Mouse (Mus musculus) limb, embryonic 15.5 days (tissue): ENCODE results near the gene Zswim8. TPM values are rescaled to one million over a fixed set of nuclear protein-coding genes. Genes with fewer than 3 reads are reported as not detected.
"Not testable (repeated sequence)": the region's sequence is repeated elsewhere in the genome, so short reads cannot be mapped to it uniquely, and the experiment has no call there.

Source experiments
- ATAC-seq: fragments of 200-750 bp; cut with Nextera tagmentation; 2 replicates; pipeline ENCODE4 v1.8.0; 2017; ENCODE audit warnings: low read depth, moderate TSS enrichment; ENCODE audit not compliant: insufficient number of reproducible peaks, low FRiP score, low TSS enrichment
- H3K27ac ChIP-seq: fragments of 300-500 bp; sonication (generic); 2 replicates; pipeline ENCODE4 v1.5.1; 2015; ENCODE audit warnings: moderate library complexity, mild to moderate bottlenecking, inconsistent platforms
- H3K27me3 ChIP-seq: fragments of 300-500 bp; sonication (generic); 2 replicates; pipeline ENCODE4 v1.6.1; 2015; ENCODE audit warnings: inconsistent platforms
- H3K36me3 ChIP-seq: fragments of 300-500 bp; sonication (generic); 2 replicates; pipeline ENCODE4 v1.6.1; 2015; ENCODE audit warnings: inconsistent platforms
- H3K4me1 ChIP-seq: fragments of 300-500 bp; sonication (generic); 2 replicates; pipeline ENCODE4 v1.6.1; 2015; ENCODE audit warnings: inconsistent platforms
- H3K4me2 ChIP-seq: fragments of 300-500 bp; sonication (generic); 2 replicates; pipeline ENCODE4 v1.6.1; 2015; ENCODE audit warnings: mild to moderate bottlenecking, inconsistent platforms
- H3K4me3 ChIP-seq: fragments of 300-500 bp; sonication (generic); 2 replicates; pipeline ENCODE4 v1.5.1; 2015; ENCODE audit warnings: mild to moderate bottlenecking, inconsistent platforms
- H3K9ac ChIP-seq: fragments of 300-500 bp; sonication (generic); 2 replicates; pipeline ENCODE4 v1.6.1; 2015; ENCODE audit warnings: inconsistent platforms
- H3K9me3 ChIP-seq: fragments of 300-500 bp; sonication (generic); 2 replicates; pipeline ENCODE4 v1.6.1; 2016; ENCODE audit warnings: inconsistent platforms
- WGBS: fragments of 180-500 bp; shearing (Covaris S2); methylation state at CpG from one replicate; pipeline ENCODE4 v1.1.7; 2015; 5-methylcytosine and 5-hydroxymethylcytosine counted together
- polyA plus RNA-seq: library from polyadenylated mRNA; unstranded; fragments of >200 nt; fragmentation: Nextera tagmentation; extraction: Ambion mirVana; gene quantifications from 2 replicates; pipeline ENCODE4 v1.2.1, GENCODE M21; 2015

The Zswim8 gene
- polyA plus RNA-seq, 1 experiment from 2014 or later = 34.5 TPM

- peak within 1 kb of the TSS; percentile 98 for H3K27ac ChIP-seq
- peak within 1 kb of the TSS; percentile 98 for H3K9ac ChIP-seq
- peak within 1 kb of the TSS; percentile 96 for H3K4me3 ChIP-seq
- H3K36me3 ChIP-seq = peaks cover 53% of the 10 kb centered on the region
- peak; percentile 87 for ATAC-seq
- peak within 1 kb of the TSS; percentile 69 for H3K4me2 ChIP-seq
- no peaks in the 10 kb centered on the region for H3K27me3 ChIP-seq
- H3K4me1 ChIP-seq = peaks cover 36% of the 10 kb centered on the region
- WGBS = under 1% methylated on average over 111 of the region's 111 CpGs
- no peaks in the 10 kb centered on the region for H3K9me3 ChIP-seq
These were observed 12.2 kb upstream of the Zswim8 start, which contains the start of gene Fut11 for GRCm38 (mm10) chr14:20694884-20695760. TSS of gene Fut11 (plus strand) at chr14:20694968.

GRCm38 (mm10) chr14:20695761-20696520 is 11.4 kb upstream of the Zswim8 start:
- H3K9ac ChIP-seq = peak overlapping the region; percentile 98
- H3K4me1 ChIP-seq = peaks cover 40% of the 10 kb centered on the region
- 11% methylated on average over 27 of the region's 27 CpGs for WGBS
- H3K9me3 ChIP-seq = no peaks in the 10 kb centered on the region
- ATAC-seq = no peak
- peak overlapping the region; percentile 96 for H3K4me3 ChIP-seq
- peak overlapping the region; percentile 98 for H3K27ac ChIP-seq
- peaks cover 49% of the 10 kb centered on the region for H3K36me3 ChIP-seq
- peak overlapping the region; percentile 69 for H3K4me2 ChIP-seq
- no peaks in the 10 kb centered on the region for H3K27me3 ChIP-seq

DNA sequence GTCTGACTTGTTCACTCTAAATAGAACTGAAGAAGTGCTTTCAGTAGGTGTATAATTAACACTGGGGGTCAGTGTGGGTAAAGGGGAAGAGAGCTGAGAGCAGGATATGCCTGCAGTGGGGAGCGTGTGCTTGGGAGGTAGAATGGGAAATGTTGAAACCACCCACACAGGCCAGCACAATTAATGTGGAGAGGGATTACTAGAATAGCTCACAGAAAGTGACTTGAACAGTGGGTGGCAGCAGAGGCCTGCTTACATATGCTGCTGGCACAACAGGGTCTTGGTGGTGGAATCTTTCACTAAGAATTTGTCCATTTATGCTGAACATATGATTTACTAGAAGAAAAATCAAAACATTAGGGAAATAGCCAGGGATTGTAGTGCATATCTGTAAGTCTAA is 10.4 kb upstream of the Zswim8 start:
- H3K4me1 ChIP-seq = peaks cover 48% of the 10 kb centered on the region
- H3K9ac ChIP-seq = peak overlapping the region; percentile 26; the same call in 1 of the 2 replicates

GRCm38 (mm10) chr14:20698515-20698914 is 8.8 kb upstream of the Zswim8 start:
- Histone ChIP-seq H3K9ac (no peak overlapping the region), H3K4me2 (no peak overlapping the region), H3K4me3 (no peak overlapping the region), H3K27me3 (no peaks in the 10 kb centered on the region), H3K27ac (no peak overlapping the region), H3K36me3 (peaks cover 24% of the 10 kb centered on the region), H3K4me1 (peaks cover 49% of the 10 kb centered on the region), H3K9me3 (no peaks in the 10 kb centered on the region)
- no peak for ATAC-seq
- WGBS = 89% methylated on average over 2 of the region's 2 CpGs

More for the DNA sequence above, 10.4 kb upstream of the Zswim8 start:
- Histone ChIP-seq H3K9me3 (no peaks in the 10 kb centered on the region), H3K27me3 (no peaks in the 10 kb centered on the region), H3K36me3 (peaks cover 39% of the 10 kb centered on the region), H3K4me2 (peak overlapping the region; percentile 69), H3K27ac (no peak overlapping the region), H3K4me3 (peak overlapping the region; percentile 96)
- 12% methylated on average over 1 of the region's 1 CpGs for WGBS
- no peak for ATAC-seq

DNA sequence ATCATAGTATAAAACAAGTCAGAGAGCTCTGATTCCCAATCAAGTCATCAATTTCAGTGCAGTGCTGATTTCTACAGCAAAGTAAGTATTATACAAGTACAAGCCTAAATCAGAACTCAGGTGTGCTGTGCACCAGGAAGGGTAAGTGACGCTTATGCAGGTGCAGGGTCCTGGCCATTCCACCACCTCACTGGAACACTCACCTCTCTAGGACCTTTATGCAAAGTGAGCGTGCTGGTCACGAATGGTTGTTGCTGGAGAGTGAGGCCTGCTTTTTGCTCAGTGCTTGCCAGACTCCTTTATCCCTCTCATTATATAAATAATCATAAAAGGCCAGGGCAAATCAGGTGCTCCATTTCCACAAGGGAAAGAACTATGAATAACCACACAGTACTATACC is 7.0 kb upstream of the Zswim8 start:
- H3K27me3 ChIP-seq = no peaks in the 10 kb centered on the region
- H3K27ac ChIP-seq = no peak overlapping the region
- no peak overlapping the region for H3K9ac ChIP-seq
- peaks cover 45% of the 10 kb centered on the region for H3K4me1 ChIP-seq
- ATAC-seq = no peak
- no peaks in the 10 kb centered on the region for H3K9me3 ChIP-seq
- H3K36me3 ChIP-seq = peaks cover 29% of the 10 kb centered on the region
- 77% methylated on average over 3 of the region's 3 CpGs for WGBS
- H3K4me3 ChIP-seq = no peak overlapping the region
- no peak overlapping the region for H3K4me2 ChIP-seq

DNA sequence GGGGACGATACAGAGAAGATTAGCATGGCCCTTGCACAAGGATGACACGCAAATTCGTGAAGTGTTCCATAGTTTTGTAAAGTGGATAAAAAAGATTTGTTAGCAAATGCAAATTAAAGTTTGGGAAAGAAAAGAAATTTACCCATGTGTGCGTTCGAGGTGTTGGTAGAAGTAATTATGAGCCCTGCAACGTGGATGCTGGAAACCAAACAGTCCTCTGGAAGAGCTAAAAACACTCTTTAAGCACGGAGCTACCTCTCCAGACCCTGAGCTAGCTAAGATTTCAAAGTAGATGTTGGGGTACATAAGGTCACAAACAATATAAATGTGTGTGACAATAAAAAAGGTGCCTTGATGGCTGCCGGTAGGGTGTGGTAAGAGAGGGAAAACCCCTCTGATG is 5.8 kb upstream of the Zswim8 start:
- H3K36me3 ChIP-seq = peaks cover 29% of the 10 kb centered on the region
- no peaks in the 10 kb centered on the region for H3K9me3 ChIP-seq
- WGBS = 67% methylated on average over 8 of the region's 8 CpGs
- no peak overlapping the region for H3K27ac ChIP-seq
- H3K27me3 ChIP-seq = no peaks in the 10 kb centered on the region
- H3K9ac ChIP-seq = no peak overlapping the region
- H3K4me3 ChIP-seq = peak overlapping the region; percentile 73
- ATAC-seq = no peak
- peak overlapping the region; percentile 55 for H3K4me2 ChIP-seq
- H3K4me1 ChIP-seq = peaks cover 39% of the 10 kb centered on the region

- peak; percentile 28; the same call in 1 of the 2 replicates for ATAC-seq
- WGBS = 8% methylated on average over 15 of the region's 15 CpGs
These were observed 5.1 kb upstream of the Zswim8 start for GRCm38 (mm10) chr14:20702096-20702740.

GRCm38 (mm10) chr14:20702741-20703381 is 4.5 kb upstream of the Zswim8 start, which contains the start of gene Chchd1:
TSS of gene Chchd1 (plus strand) at chr14:20703006.
- peak within 1 kb of the TSS; percentile 74 for H3K9ac ChIP-seq
- peak within 1 kb of the TSS; percentile 93 for H3K27ac ChIP-seq
- H3K4me3 ChIP-seq = peak within 1 kb of the TSS; percentile 73
- under 1% methylated on average over 61 of the region's 61 CpGs for WGBS
- no peaks in the 10 kb centered on the region for H3K27me3 ChIP-seq
- H3K36me3 ChIP-seq = peaks cover 26% of the 10 kb centered on the region
- ATAC-seq = peak; percentile 57; the same call in 1 of the 2 replicates
- peak within 1 kb of the TSS; percentile 55 for H3K4me2 ChIP-seq
- peaks cover 29% of the 10 kb centered on the region for H3K4me1 ChIP-seq
- H3K9me3 ChIP-seq = no peaks in the 10 kb centered on the region

More at GRCm38 (mm10) chr14:20702096-20702740, 5.1 kb upstream of the Zswim8 start:
- H3K9ac ChIP-seq = peak overlapping the region; percentile 74
- H3K4me2 ChIP-seq = peak overlapping the region; percentile 55
- peaks cover 29% of the 10 kb centered on the region for H3K36me3 ChIP-seq
- no peaks in the 10 kb centered on the region for H3K27me3 ChIP-seq
- H3K4me1 ChIP-seq = peaks cover 34% of the 10 kb centered on the region
- peak overlapping the region; percentile 73 for H3K4me3 ChIP-seq
- peak overlapping the region; percentile 93 for H3K27ac ChIP-seq
- H3K9me3 ChIP-seq = no peaks in the 10 kb centered on the region

DNA sequence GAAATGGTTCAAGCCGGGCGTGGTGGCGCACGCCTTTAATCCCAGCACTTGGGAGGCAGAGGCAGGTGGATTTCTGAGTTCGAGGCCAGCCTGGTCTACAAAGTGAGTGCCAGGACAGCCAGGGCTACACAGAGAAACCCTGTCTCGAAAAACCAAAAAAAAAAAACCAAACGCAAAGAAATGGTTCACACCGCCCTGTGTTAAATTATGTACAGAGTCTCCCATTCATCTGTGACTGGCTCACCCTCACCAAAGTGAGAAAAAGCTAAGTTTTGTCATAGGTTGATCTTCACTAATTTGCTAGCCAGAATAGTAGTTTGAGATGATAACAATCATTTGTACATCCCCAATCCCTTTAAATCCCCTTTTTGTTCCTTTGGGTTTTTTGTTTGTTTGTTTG is 3.9 kb upstream of the Zswim8 start:
- H3K4me2 ChIP-seq = peak overlapping the region; percentile 55
- WGBS = 8% methylated on average over 8 of the region's 8 CpGs
- H3K4me3 ChIP-seq = peak overlapping the region; percentile 73
- peak overlapping the region; percentile 93 for H3K27ac ChIP-seq
- H3K27me3 ChIP-seq, H3K9me3 ChIP-seq, ATAC-seq: not testable (repeated sequence)
- peaks cover 28% of the 10 kb centered on the region for H3K4me1 ChIP-seq
- H3K36me3 ChIP-seq = peaks cover 24% of the 10 kb centered on the region
- H3K9ac ChIP-seq = peak overlapping the region; percentile 74

DNA sequence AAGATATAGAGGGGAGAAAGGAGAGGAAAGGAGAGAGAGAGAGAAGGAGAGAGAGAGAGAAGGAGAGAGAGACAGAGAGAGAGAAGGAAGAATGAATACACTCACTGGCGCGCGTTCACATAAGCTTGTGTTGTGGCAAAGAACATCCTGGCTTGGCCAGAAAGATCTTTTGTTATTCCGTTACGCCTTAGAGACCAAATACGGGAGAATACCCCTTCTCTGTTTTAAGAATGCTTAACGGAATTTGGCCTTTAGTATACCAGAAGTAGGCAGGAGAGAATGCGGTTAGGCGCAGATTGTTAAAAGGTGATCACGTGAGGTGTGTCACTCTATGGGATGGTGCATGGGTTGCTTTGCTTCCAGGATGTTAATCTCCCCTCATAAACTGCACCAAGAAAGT is 887 bp downstream of the Zswim8 start:
- H3K4me3 ChIP-seq = peak overlapping the region; percentile 99
- H3K27me3 ChIP-seq = no peaks in the 10 kb centered on the region
- peak overlapping the region; percentile 91 for H3K27ac ChIP-seq
- no peak for ATAC-seq
- H3K36me3 ChIP-seq = peaks cover 49% of the 10 kb centered on the region
- no peaks in the 10 kb centered on the region for H3K9me3 ChIP-seq
- peak overlapping the region; percentile 73 for H3K4me2 ChIP-seq
- peaks cover 24% of the 10 kb centered on the region for H3K4me1 ChIP-seq
- H3K9ac ChIP-seq = peak overlapping the region; percentile 99
- WGBS = 5% methylated on average over 10 of the region's 10 CpGs

DNA sequence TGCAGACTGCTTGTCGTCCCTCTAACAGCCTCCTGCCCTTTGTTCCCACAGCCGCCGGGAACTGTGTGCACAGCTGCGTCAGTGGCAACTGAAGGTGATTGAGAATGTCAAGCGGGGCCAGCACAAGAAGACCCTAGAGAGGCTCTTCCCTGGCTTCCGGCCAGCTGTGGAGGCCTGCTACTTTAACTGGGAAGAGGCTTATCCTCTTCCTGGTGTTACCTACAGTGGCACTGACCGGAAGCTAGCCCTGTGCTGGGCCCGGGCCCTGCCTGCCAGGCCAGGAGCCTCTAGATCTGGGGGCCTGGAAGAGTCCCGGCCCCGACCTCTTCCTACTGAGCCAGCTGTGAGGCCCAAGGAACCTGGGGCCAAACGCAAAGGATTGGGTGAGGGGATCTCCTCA is 6.5 kb downstream of the Zswim8 start:
- no peak overlapping the region for H3K27ac ChIP-seq
- H3K9me3 ChIP-seq = no peaks in the 10 kb centered on the region
- peaks cover 91% of the 10 kb centered on the region for H3K36me3 ChIP-seq
- H3K4me2 ChIP-seq = no peak overlapping the region
- H3K27me3 ChIP-seq = no peaks in the 10 kb centered on the region
- H3K4me3 ChIP-seq = no peak overlapping the region
- ATAC-seq = no peak
- WGBS = 80% methylated on average over 11 of the region's 11 CpGs
- peaks cover 11% of the 10 kb centered on the region for H3K4me1 ChIP-seq
- H3K9ac ChIP-seq = no peak overlapping the region
